In the genomic region with DNA sequence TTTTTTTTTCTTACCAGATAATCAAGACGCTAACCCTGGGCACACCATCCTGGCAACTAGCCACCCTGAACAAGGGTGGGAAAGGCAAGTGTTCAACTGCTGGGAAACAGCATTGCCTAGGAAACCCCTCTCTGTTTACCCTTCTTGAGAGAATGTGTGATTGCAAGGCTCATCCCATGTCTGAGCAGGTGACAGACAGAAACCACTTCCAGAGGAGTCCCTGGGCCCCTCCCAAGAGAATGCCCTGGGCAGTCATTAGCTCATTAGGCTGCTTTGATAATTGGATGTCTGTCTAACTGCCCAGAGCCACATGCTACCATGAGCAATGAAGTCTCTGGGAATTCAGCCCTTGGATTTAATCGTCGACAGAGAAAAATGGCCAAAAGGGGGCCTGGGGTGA, we compare ENCODE assay signal across 12 mouse cellular contexts.
DNase-seq lines count a peak whose midpoint lies in the region; ATAC-seq and TF ChIP-seq lines count a peak whose summit lies in the region.
"Had no signal": no experiment of that assay in that cellular context is flagged by ENCODE, and none has a peak within 500 bp of the region (broad histone marks: within the 10 kb centered on the region; RNA-seq: fewer than 3 reads in every experiment).

No protein-coding gene starts in this region.

- DNase-seq in stomach, postnatal 0 days (ENCODE audit: low spot score), result no peak
- DNase-seq in forelimb bud, embryonic 11.5 days (ENCODE audit: low read depth, low spot score), result peak; percentile 3
- DNase-seq in midbrain, embryonic 14.5 days, result peak; percentile 66
- no peak for DNase-seq in gastrocnemius, adult 8-10 months (ENCODE audit: low spot score in 2 of 2)
- DNase-seq in liver, result no peak
- DNase-seq in liver, postnatal 0 days, result no peak
- DNase-seq: right cerebral cortex, adult 18-20 months had no signal

- TF ChIP-seq EP300 in stomach, postnatal 0 days (optimal IDR thresholded peaks at IDR 0.05), result no peak
- no peak for TF ChIP-seq EP300 in liver, postnatal 0 days (IDR thresholded peaks at IDR 0.05; ENCODE audit: low read depth)

- ATAC-seq in stomach, embryonic 14.5 days (ENCODE audit: insufficient number of reproducible peaks, insufficient read depth, low FRiP score, low read depth), result 0 out of 2 replicates have a peak, but pooled peaks have one; percentile 21
- no peak for ATAC-seq in stomach, postnatal 0 days (ENCODE audit: low FRiP score, low TSS enrichment)
- peak; percentile 83 for ATAC-seq in midbrain, embryonic 14.5 days (ENCODE audit: low FRiP score, low TSS enrichment)
- no peak for ATAC-seq in liver, postnatal 0 days
- ATAC-seq: CD4-positive, CD25-positive, alpha-beta regulatory T cell, adult 4 months; intestine, embryonic 16.5 days had no signal

- no peak overlapping the region for H3K4me2 ChIP-seq in stomach, embryonic 14.5 days (replicated peaks; ENCODE audit: low read depth, low read length)
- H3K4me2 ChIP-seq in stomach, postnatal 0 days (replicated peaks; ENCODE audit: low read depth), result no peak overlapping the region
- H3K4me2 ChIP-seq in midbrain, embryonic 14.5 days (ENCODE audit: low read length), result no peak overlapping the region
- H3K4me2 ChIP-seq in liver, postnatal 0 days (ENCODE audit: low read depth, low read length), result no peak overlapping the region
- H3K4me2 ChIP-seq: heart, embryonic 12.5 days had no signal

- 27% methylated on average over 3 of the region's 3 CpGs for WGBS in stomach, embryonic 14.5 days
- 43% methylated on average over 3 of the region's 3 CpGs for WGBS in stomach, postnatal 0 days
- WGBS in midbrain, embryonic 14.5 days, result 26% methylated on average over 3 of the region's 3 CpGs
- WGBS in liver, postnatal 0 days (ENCODE audit: insufficient replicate concordance), result 61% methylated on average over 3 of the region's 3 CpGs

- no peak overlapping the region for H3K4me3 ChIP-seq in stomach, embryonic 14.5 days (ENCODE audit: low read depth, low read length)
- no peak overlapping the region for H3K4me3 ChIP-seq in stomach, postnatal 0 days (ENCODE audit: low read depth, low read length)
- no peak overlapping the region for H3K4me3 ChIP-seq in midbrain, embryonic 14.5 days (replicated peaks; ENCODE audit: low read depth, low read length)
- H3K4me3 ChIP-seq in liver, postnatal 0 days (ENCODE audit: low read depth, low read length), result no peak overlapping the region
- H3K4me3 ChIP-seq: heart, embryonic 12.5 days had no signal

- no peaks in the 10 kb centered on the region for H3K27me3 ChIP-seq in stomach, embryonic 14.5 days (ENCODE audit: control insufficient read depth, insufficient read depth, low read length)
- no peaks in the 10 kb centered on the region for H3K27me3 ChIP-seq in stomach, postnatal 0 days (ENCODE audit: control insufficient read depth, insufficient read depth, low read length)
- no peaks in the 10 kb centered on the region for H3K27me3 ChIP-seq in midbrain, embryonic 14.5 days (ENCODE audit: control insufficient read depth, insufficient read depth, low read length)
- H3K27me3 ChIP-seq in liver, postnatal 0 days (ENCODE audit: insufficient read depth, low read length), result no peaks in the 10 kb centered on the region
- H3K27me3 ChIP-seq: heart, embryonic 12.5 days had no signal

- no peak for TF ChIP-seq CTCF in stomach, postnatal 0 days (IDR thresholded peaks at IDR 0.05; ENCODE audit: low read depth)
- no peak for TF ChIP-seq CTCF in liver, postnatal 0 days (IDR thresholded peaks at IDR 0.05; ENCODE audit: low read depth)

- no peaks in the 10 kb centered on the region for H3K9me3 ChIP-seq in stomach, embryonic 14.5 days (ENCODE audit: control insufficient read depth, low read depth, low read length)
- H3K9me3 ChIP-seq in stomach, postnatal 0 days (ENCODE audit: control insufficient read depth, low read length), result no peaks in the 10 kb centered on the region
- no peaks in the 10 kb centered on the region for H3K9me3 ChIP-seq in midbrain, embryonic 14.5 days (ENCODE audit: control insufficient read depth, low read length)
- H3K9me3 ChIP-seq in liver, postnatal 0 days (ENCODE audit: low read length), result no peaks in the 10 kb centered on the region
- H3K9me3 ChIP-seq: heart, embryonic 12.5 days had no signal

- no peaks in the 10 kb centered on the region for H3K36me3 ChIP-seq in stomach, embryonic 14.5 days (ENCODE audit: control insufficient read depth, insufficient read depth, low read length)
- no peaks in the 10 kb centered on the region for H3K36me3 ChIP-seq in stomach, postnatal 0 days (ENCODE audit: control insufficient read depth, insufficient read depth, low read length)
- H3K36me3 ChIP-seq in midbrain, embryonic 14.5 days (ENCODE audit: control insufficient read depth, insufficient read depth, low read length), result no peaks in the 10 kb centered on the region
- no peaks in the 10 kb centered on the region for H3K36me3 ChIP-seq in liver, postnatal 0 days (replicated peaks; ENCODE audit: insufficient read depth, low read length)
- H3K36me3 ChIP-seq: heart, embryonic 12.5 days had no signal

- H3K9ac ChIP-seq in stomach, embryonic 14.5 days (replicated peaks; ENCODE audit: low read depth, low read length), result no peak overlapping the region
- no peak overlapping the region for H3K9ac ChIP-seq in stomach, postnatal 0 days (ENCODE audit: low read length)
- no peak overlapping the region for H3K9ac ChIP-seq in midbrain, embryonic 14.5 days (replicated peaks; ENCODE audit: low read length)
- no peak overlapping the region for H3K9ac ChIP-seq in liver, postnatal 0 days (replicated peaks)
- H3K9ac ChIP-seq: heart, embryonic 12.5 days; liver, embryonic 14.5 days had no signal

- H3K27ac ChIP-seq in stomach, embryonic 14.5 days (ENCODE audit: low read length), result no peak overlapping the region
- no peak overlapping the region for H3K27ac ChIP-seq in stomach, postnatal 0 days (replicated peaks)
- H3K27ac ChIP-seq in midbrain, embryonic 14.5 days (replicated peaks; ENCODE audit: low read depth, low read length), result no peak overlapping the region
- no peak overlapping the region for H3K27ac ChIP-seq in liver, postnatal 0 days (ENCODE audit: low read depth)
- H3K27ac ChIP-seq: liver, embryonic 14.5 days had no signal

- no peaks in the 10 kb centered on the region for H3K4me1 ChIP-seq in stomach, embryonic 14.5 days (ENCODE audit: control insufficient read depth, insufficient read depth, low read length)
- no peaks in the 10 kb centered on the region for H3K4me1 ChIP-seq in stomach, postnatal 0 days (replicated peaks; ENCODE audit: control insufficient read depth, insufficient read depth)
- no peaks in the 10 kb centered on the region for H3K4me1 ChIP-seq in midbrain, embryonic 14.5 days (ENCODE audit: control insufficient read depth, insufficient read depth, low read length)
- H3K4me1 ChIP-seq in liver, postnatal 0 days (ENCODE audit: insufficient read depth), result peaks cover 6% of the 10 kb centered on the region; the same call in 1 of the 2 replicates

Comparison
In these comparisons a context has a peak if more than half of its experiments do, and no peak if none do; other contexts are left out.
1. ATAC-seq: peak in stomach, embryonic 14.5 days (single experiment) and midbrain, embryonic 14.5 days (single experiment); none in stomach, postnatal 0 days (single experiment) and liver, postnatal 0 days (single experiment).
2. DNase-seq: peak in forelimb bud, embryonic 11.5 days (single experiment) and midbrain, embryonic 14.5 days (single experiment); none in stomach, postnatal 0 days (single experiment), gastrocnemius, adult 8-10 months (0 of 2), liver (single experiment) and liver, postnatal 0 days (single experiment).